Mouse (Mus musculus) stomach, postnatal 0 days (tissue): ENCODE results near the gene Rnf6. TPM values are rescaled to one million over a fixed set of nuclear protein-coding genes. Genes with fewer than 3 reads are reported as not detected.

Experiments
- ATAC-seq: fragments of 200-750 bp; cut with Nextera tagmentation; 2 replicates; pipeline ENCODE4 v1.8.0; 2017; ENCODE audit not compliant: low FRiP score, low TSS enrichment
- DNase-seq: peaks from one replicate; pipeline ENCODE4 v3.0.0-alpha.2; 2016; ENCODE audit warnings: low spot score
- H3K27ac ChIP-seq: fragments of 300-500 bp; sonication (generic); replicated peaks from 2 replicates; pipeline ENCODE4 v1.5.1; 2014; ENCODE audit warnings: mild to moderate bottlenecking, control low read depth
- H3K27me3 ChIP-seq: fragments of 300-500 bp; sonication (generic); 2 replicates; pipeline ENCODE4 v1.6.1; 2014; ENCODE audit warnings: low read length; ENCODE audit not compliant: control insufficient read depth, insufficient read depth
- H3K36me3 ChIP-seq: fragments of 300-500 bp; sonication (generic); 2 replicates; pipeline ENCODE4 v1.6.1; 2014; ENCODE audit warnings: low read length, mixed read lengths; ENCODE audit not compliant: control insufficient read depth, insufficient read depth
- H3K4me1 ChIP-seq: fragments of 300-500 bp; sonication (generic); replicated peaks from 2 replicates; pipeline ENCODE4 v1.6.1; 2014; ENCODE audit warnings: antibody characterized with exemption; ENCODE audit not compliant: control insufficient read depth, insufficient read depth
- H3K4me2 ChIP-seq: fragments of 300-500 bp; sonication (generic); replicated peaks from 2 replicates; pipeline ENCODE4 v1.6.1; 2014; ENCODE audit warnings: low read depth, mild to moderate bottlenecking, control low read depth, moderate library complexity
- H3K4me3 ChIP-seq: fragments of 300-500 bp; sonication (generic); 2 replicates; pipeline ENCODE4 v1.5.1; 2014; ENCODE audit warnings: low read depth, low read length, control low read depth
- H3K9ac ChIP-seq: fragments of 300-500 bp; sonication (generic); 2 replicates; pipeline ENCODE4 v1.6.1; 2014; ENCODE audit warnings: mild to moderate bottlenecking, low read length, control low read depth, mixed read lengths
- H3K9me3 ChIP-seq: fragments of 300-500 bp; sonication (generic); 2 replicates; pipeline ENCODE4 v1.6.1; 2016; ENCODE audit warnings: low read length; ENCODE audit not compliant: control insufficient read depth
- CTCF ChIP-seq: IDR thresholded peaks from 2 replicates; pipeline ENCODE4 v1.5.1; 2016; ENCODE audit warnings: antibody characterized with exemption, low read depth, mild to moderate bottlenecking, moderate library complexity
- EP300 ChIP-seq: optimal IDR thresholded peaks from 2 replicates; pipeline ENCODE3; 2016; ENCODE audit warnings: antibody characterized with exemption
- WGBS: fragments of 180-500 bp; shearing (Covaris S2); extraction: QIAGEN DNeasy Blood & Tissue Kit; methylation state at CpG from one replicate; pipeline ENCODE4 v1.1.7; 2014; 5-methylcytosine and 5-hydroxymethylcytosine counted together
- polyA plus RNA-seq: library from polyadenylated mRNA; unstranded; fragments of >200 nt; fragmentation: Nextera tagmentation; extraction: Ambion mirVana; gene quantifications from 2 replicates; pipeline ENCODE4 v1.2.1, GENCODE M21; 2015

The Rnf6 gene
- polyA plus RNA-seq, 1 experiment from 2014 or later, result 38.3 TPM

GRCm38 (mm10) chr5:146232816-146233215, 11.5 kb upstream of the Rnf6 start:
- Histone ChIP-seq H3K4me2 (peak overlapping the region; percentile 88), H3K27ac (no peak overlapping the region), H3K27me3 (no peaks in the 10 kb centered on the region), H3K9ac (peak overlapping the region; percentile 45), H3K9me3 (no peaks in the 10 kb centered on the region), H3K4me1 (no peaks in the 10 kb centered on the region; the same call in 1 of the 2 replicates), H3K4me3 (peak overlapping the region; percentile 79), H3K36me3 (no peaks in the 10 kb centered on the region)
- TF ChIP-seq CTCF (no peak), EP300 (no peak)
- ATAC-seq (no peak), DNase-seq (no peak)
- WGBS, result 26% methylated on average over 11 of the region's 11 CpGs

GRCm38 (mm10) chr5:146232056-146232675, 10.8 kb upstream of the Rnf6 start:
- peak overlapping the region; percentile 79 for H3K4me3 ChIP-seq
- no peak for TF ChIP-seq CTCF
- no peak for TF ChIP-seq EP300
- H3K27me3 ChIP-seq, result no peaks in the 10 kb centered on the region
- H3K9ac ChIP-seq, result peak overlapping the region; percentile 88
- no peaks in the 10 kb centered on the region; the same call in 1 of the 2 replicates for H3K4me1 ChIP-seq
- no peaks in the 10 kb centered on the region for H3K36me3 ChIP-seq
- H3K9me3 ChIP-seq, result no peaks in the 10 kb centered on the region
- H3K27ac ChIP-seq, result peak overlapping the region; percentile 1; the same call in 1 of the 2 replicates
- no peak for DNase-seq
- WGBS, result 23% methylated on average over 6 of the region's 6 CpGs
- H3K4me2 ChIP-seq, result peak overlapping the region; percentile 88
- ATAC-seq, result no peak

DNA sequence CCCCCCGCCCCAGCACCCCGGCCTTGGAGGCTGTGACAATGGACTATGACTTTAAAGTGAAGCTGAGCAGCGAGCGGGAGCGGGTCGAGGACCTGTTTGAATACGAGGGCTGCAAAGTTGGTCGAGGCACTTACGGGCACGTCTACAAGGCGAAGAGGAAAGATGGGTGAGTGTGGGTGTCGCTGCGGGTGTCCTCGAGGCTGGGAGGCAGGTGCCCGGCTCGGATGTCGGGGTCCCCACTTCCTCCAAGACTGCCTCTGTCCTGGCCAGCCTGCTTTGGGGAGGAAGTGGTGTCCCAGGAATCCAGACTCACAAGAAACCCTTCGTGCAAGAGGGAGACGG, 10.3 kb upstream of the Rnf6 start:
- no peak for ATAC-seq
- Histone ChIP-seq H3K4me1 (no peaks in the 10 kb centered on the region; the same call in 1 of the 2 replicates), H3K4me3 (peak overlapping the region; percentile 79), H3K4me2 (peak overlapping the region; percentile 88), H3K27me3 (no peaks in the 10 kb centered on the region), H3K9ac (peak overlapping the region; percentile 88), H3K27ac (peak overlapping the region; percentile 95), H3K9me3 (no peaks in the 10 kb centered on the region), H3K36me3 (no peaks in the 10 kb centered on the region)
- under 1% methylated on average over 19 of the region's 19 CpGs for WGBS
- no peak for DNase-seq
- TF ChIP-seq CTCF, result no peak
- TF ChIP-seq EP300, result no peak

DNA sequence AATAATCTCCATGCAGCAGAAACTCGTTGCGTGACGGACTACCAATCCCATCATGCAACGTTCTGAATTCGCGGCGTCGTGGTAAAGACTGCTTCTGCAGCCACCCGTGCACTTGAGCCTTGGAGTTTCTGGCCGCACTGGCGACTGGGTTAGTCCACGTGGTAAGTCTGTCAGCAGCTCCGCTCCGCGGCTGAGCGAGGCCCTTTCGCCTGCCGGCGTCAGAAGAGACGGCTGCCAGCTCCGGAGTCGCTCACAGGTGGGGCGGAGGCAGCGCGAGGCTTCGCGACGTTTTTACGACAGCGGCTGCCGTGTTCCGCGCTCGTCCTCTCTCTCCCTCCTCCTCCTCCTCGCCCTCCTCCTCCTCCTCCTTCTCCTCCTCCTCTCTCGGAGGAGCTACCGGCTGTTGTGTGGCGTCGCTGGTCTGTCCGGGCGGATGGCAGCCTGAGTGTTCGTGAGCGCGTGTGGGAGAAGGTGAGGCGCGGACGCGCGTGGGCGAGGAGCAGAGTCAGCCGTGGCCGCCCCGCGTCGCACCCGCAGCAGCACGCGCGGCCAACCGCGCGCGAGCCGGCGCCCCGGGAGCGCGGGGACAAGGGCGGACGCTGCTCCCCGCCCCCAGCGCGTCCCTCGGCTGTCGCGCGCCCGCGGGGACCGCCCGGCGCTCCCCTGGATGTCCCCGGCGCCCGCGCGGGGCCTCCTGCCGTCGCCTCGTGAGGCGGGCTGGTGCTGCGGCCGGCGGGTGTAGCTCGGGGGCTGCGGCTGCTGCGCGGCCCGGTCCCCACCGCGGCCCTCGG, 9.7 kb upstream of the Rnf6 start, which contains the start of gene Cdk8:
Gene Cdk8 (plus strand): TSS at position 367 of the 791 bp plus-strand sequence.
- peak; percentile 95 for ATAC-seq
- Histone ChIP-seq H3K4me3 (peak within 1 kb of the TSS; percentile 79), H3K27ac (peak within 1 kb of the TSS; percentile 95), H3K4me2 (peak within 1 kb of the TSS; percentile 88), H3K27me3 (no peaks in the 10 kb centered on the region), H3K4me1 (no peaks in the 10 kb centered on the region), H3K9me3 (no peaks in the 10 kb centered on the region), H3K9ac (peak within 1 kb of the TSS; percentile 88), H3K36me3 (no peaks in the 10 kb centered on the region)
- peak; percentile 94 for DNase-seq
- TF ChIP-seq EP300 (no peak), CTCF (peak; percentile 29; the same call in 1 of the 2 replicates)
- WGBS, result under 1% methylated on average over 57 of the region's 102 CpGs

DNA sequence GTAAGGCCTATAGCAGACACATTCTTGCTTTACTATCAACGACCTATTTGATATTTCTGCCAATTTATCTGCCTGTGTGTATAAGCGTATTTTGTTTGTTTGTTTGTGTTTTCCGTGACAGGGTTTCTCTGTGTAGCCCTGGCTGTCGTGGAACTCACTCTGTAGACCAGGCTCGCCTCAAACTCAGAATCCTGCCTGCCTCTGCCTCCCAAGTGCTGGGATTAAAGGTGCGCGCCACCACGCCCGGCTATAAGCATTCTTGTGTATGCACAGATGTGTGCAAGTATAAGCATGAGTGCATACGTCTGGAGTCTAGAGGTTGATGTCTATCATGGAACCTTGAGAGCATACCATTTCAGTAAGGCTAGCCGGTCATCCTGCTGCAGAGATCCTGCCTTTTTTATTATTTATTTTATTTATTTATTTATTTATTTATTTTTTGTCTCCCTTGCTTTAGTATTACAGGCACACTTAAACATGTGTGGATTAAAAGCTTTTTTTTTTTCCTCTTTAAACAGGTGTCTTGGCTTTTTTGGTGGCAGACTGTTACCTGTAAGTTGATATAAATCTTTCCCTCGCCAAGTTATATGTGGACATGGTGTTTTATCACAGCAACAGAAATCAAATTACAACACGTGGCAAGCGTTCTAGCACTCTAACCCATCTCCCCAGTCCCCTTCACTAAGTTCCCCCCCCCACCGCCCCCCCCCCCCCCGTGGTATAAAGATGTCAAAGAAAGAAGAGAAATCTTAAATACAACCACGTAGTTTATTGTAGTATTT, 8.7 kb upstream of the Rnf6 start:
- TF ChIP-seq EP300, result no peak
- no peak for TF ChIP-seq CTCF
- DNase-seq, result no peak
- Histone ChIP-seq H3K4me1 (no peaks in the 10 kb centered on the region), H3K27ac (peak overlapping the region; percentile 95; the same call in 1 of the 2 replicates), H3K4me2 (peak overlapping the region; percentile 88), H3K4me3 (peak overlapping the region; percentile 79), H3K9me3 (no peaks in the 10 kb centered on the region), H3K36me3 (no peaks in the 10 kb centered on the region), H3K27me3 (no peaks in the 10 kb centered on the region), H3K9ac (peak overlapping the region; percentile 88)
- WGBS, result 53% methylated on average over 17 of the region's 17 CpGs
- ATAC-seq, result no peak
